Mouse (Mus musculus): ENCODE data around the gene Dennd1a. TPM values are rescaled to one million over a fixed set of nuclear protein-coding genes. Genes with fewer than 3 reads are reported as not detected.

Dennd1a gene
- polyA plus RNA-seq, 1 experiment: 36.2 TPM

DNA sequence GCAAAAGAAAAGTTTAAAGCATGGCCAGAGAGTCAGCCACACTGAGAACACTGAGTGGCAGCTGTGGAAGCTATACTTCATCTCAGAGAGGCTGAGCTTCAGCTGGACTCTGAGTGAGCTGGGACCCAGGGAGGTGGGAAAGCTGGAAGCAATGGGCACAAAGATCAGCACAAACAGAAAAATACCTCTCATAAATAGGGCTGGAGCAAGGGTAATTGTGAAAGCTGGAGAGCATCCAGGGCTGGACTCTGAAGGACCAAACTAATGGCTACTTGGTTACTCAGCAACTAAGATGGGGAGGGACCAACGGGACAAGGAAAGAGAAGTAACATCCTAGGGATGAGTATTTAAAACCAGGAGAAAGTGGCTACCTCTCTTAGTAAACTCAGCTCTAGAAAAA, 225.0 kb downstream of the Dennd1a start:
- Histone ChIP-seq H3K27ac (ENCODE audit: insufficient read depth, low read depth, low read length) (no peak overlapping the region), H3K36me3 (ENCODE audit: control insufficient read depth, insufficient read depth, low read length) (no peaks in the 10 kb centered on the region), H3K27me3 (replicated peaks; ENCODE audit: control insufficient read depth, insufficient read depth, low read length) (no peaks in the 10 kb centered on the region), H3K4me3 (ENCODE audit: insufficient read depth, low read depth, low read length) (no peak overlapping the region), H3K4me1 (ENCODE audit: control insufficient read depth, insufficient read depth, low read length) (peaks cover 5% of the 10 kb centered on the region; the same call in 1 of the 2 replicates)
- DNase-seq: peak; percentile 90
- whole genome bisulfite sequencing: 41% methylated on average over 1 of the region's 1 CpGs
- no peak for TF ChIP-seq POLR2A (IDR thresholded peaks at IDR 0.05; ENCODE audit: low read depth, low read length)
- TF ChIP-seq CTCF (conservative IDR thresholded peaks at IDR 0.05; ENCODE audit: insufficient read depth, insufficient read length, low read depth, low read length): no peak

DNA sequence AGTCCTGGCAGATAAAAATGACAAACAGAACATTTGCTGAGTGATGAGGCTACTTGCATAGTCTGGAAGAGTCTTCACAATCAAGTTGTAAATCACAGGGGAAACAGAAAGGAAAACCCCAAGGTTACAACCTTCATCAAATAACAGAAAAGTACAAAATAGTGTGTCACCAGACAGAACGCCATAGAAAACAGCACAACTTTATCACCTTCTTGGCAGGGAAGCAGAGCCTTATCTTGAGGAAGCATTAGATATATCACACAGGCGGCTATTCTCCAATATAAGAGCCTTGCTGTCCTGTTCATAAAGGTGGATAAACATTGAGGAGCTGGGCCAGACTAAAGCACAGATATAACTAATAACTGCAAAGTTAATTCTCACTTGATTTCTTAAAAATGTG, 225.7 kb downstream of the Dennd1a start:
- no peak for DNase-seq
- no peak overlapping the region for H3K4me3 ChIP-seq (ENCODE audit: insufficient read depth, low read depth, low read length)
- no peak overlapping the region for H3K27ac ChIP-seq (ENCODE audit: insufficient read depth, low read depth, low read length)
- H3K4me1 ChIP-seq (ENCODE audit: control insufficient read depth, insufficient read depth, low read length): peaks cover 5% of the 10 kb centered on the region; the same call in 1 of the 2 replicates
- no peaks in the 10 kb centered on the region for H3K36me3 ChIP-seq (ENCODE audit: control insufficient read depth, insufficient read depth, low read length)
- no peaks in the 10 kb centered on the region for H3K27me3 ChIP-seq (replicated peaks; ENCODE audit: control insufficient read depth, insufficient read depth, low read length)
- WGBS: 66% methylated on average over 2 of the region's 2 CpGs
- TF ChIP-seq POLR2A (IDR thresholded peaks at IDR 0.05; ENCODE audit: low read depth, low read length) (no peak), CTCF (conservative IDR thresholded peaks at IDR 0.05; ENCODE audit: insufficient read depth, insufficient read length, low read depth, low read length) (no peak)

DNA sequence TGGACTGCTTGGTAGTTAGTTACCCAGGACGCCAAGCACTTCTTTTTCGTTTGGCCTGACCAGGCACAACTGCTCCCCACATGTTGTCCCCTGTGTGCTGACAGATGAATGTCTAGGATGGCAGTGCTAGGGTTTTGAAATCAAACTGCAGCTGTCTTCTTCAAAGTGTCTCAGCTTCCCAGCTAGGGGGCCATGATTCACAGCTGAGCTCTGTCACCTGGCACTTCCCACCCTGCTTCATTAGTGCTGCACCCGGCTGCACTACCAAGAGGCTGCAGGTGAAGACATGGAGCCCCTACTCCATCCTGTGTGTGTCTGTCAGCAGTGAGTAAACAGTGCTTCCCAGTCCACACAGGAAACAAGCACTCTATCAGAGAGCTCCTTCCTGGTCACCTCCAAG, 234.8 kb downstream of the Dennd1a start:
- TF ChIP-seq POLR2A (IDR thresholded peaks at IDR 0.05; ENCODE audit: low read depth, low read length) (no peak), CTCF (conservative IDR thresholded peaks at IDR 0.05; ENCODE audit: insufficient read depth, insufficient read length, low read depth, low read length) (no peak)
- 69% methylated on average over 3 of the region's 3 CpGs for WGBS
- H3K4me1 ChIP-seq (ENCODE audit: control insufficient read depth, insufficient read depth, low read length): peaks cover 8% of the 10 kb centered on the region; the same call in 1 of the 2 replicates
- no peak overlapping the region for H3K27ac ChIP-seq (ENCODE audit: insufficient read depth, low read depth, low read length)
- no peaks in the 10 kb centered on the region for H3K36me3 ChIP-seq (ENCODE audit: control insufficient read depth, insufficient read depth, low read length)
- DNase-seq: no peak
- H3K27me3 ChIP-seq (replicated peaks; ENCODE audit: control insufficient read depth, insufficient read depth, low read length): no peaks in the 10 kb centered on the region
- no peak overlapping the region for H3K4me3 ChIP-seq (ENCODE audit: insufficient read depth, low read depth, low read length)

DNA sequence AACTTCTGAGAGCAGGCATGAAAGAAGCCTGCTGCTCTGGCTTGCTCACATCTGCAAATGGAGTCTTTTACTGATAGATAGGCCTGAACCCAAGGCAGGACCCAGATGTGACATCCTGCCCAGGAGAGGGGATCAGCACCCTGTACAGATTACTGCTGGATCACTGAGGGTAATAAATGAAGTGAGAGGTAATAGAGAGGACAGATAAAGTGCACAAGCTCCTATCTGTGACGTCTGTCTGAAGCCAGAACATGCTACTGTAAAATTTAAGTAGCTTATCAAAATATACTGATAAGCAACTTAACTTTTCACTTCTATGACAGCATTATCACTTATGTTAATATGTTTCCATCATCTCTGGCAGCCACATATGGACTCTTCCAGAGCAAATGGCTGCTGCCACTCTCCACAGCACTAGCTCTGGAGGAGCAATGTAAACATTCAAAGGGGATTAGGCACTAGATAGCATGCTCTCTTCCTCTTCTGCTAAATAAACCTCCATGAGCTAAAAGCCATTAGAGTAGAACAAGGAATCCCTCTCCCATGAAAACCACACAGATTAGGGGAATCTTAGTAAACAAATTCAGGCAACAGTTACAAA, 235.6 kb downstream of the Dennd1a start:
- no peak for DNase-seq
- H3K36me3 ChIP-seq (ENCODE audit: control insufficient read depth, insufficient read depth, low read length): no peaks in the 10 kb centered on the region
- H3K27ac ChIP-seq (ENCODE audit: insufficient read depth, low read depth, low read length): no peak overlapping the region
- peaks cover 8% of the 10 kb centered on the region; the same call in 1 of the 2 replicates for H3K4me1 ChIP-seq (ENCODE audit: control insufficient read depth, insufficient read depth, low read length)
- no peaks in the 10 kb centered on the region for H3K27me3 ChIP-seq (replicated peaks; ENCODE audit: control insufficient read depth, insufficient read depth, low read length)
- TF ChIP-seq POLR2A (IDR thresholded peaks at IDR 0.05; ENCODE audit: low read depth, low read length): no peak
- no peak for TF ChIP-seq CTCF (conservative IDR thresholded peaks at IDR 0.05; ENCODE audit: insufficient read depth, insufficient read length, low read depth, low read length)
- 84% methylated on average over 1 of the region's 1 CpGs for WGBS
- H3K4me3 ChIP-seq (ENCODE audit: insufficient read depth, low read depth, low read length): no peak overlapping the region

DNA sequence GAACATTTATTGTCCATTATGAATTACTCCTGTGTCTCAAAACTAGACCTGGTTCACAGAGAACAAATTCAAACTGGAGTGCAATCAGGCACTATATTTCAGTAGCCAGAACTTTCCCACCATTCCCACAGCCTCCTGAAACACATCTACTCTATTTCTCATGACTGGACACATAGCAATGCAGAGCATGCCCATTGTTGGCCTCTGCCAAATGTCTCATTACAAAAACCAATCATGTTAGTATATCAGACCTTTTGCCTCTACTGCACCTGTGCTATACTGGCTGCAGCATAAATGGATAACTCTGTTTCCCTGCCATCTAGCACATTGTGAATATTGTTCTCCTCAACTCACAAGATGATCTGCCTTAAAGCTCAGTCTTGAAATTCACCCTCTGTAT, 238.2 kb downstream of the Dennd1a start:
- TF ChIP-seq POLR2A (IDR thresholded peaks at IDR 0.05; ENCODE audit: low read depth, low read length): no peak
- TF ChIP-seq CTCF (conservative IDR thresholded peaks at IDR 0.05; ENCODE audit: insufficient read depth, insufficient read length, low read depth, low read length): no peak
- no peak for DNase-seq
- Histone ChIP-seq H3K36me3 (ENCODE audit: control insufficient read depth, insufficient read depth, low read length) (no peaks in the 10 kb centered on the region), H3K4me3 (ENCODE audit: insufficient read depth, low read depth, low read length) (no peak overlapping the region), H3K27ac (ENCODE audit: insufficient read depth, low read depth, low read length) (no peak overlapping the region), H3K27me3 (replicated peaks; ENCODE audit: control insufficient read depth, insufficient read depth, low read length) (no peaks in the 10 kb centered on the region), H3K4me1 (ENCODE audit: control insufficient read depth, insufficient read depth, low read length) (peaks cover 10% of the 10 kb centered on the region; the same call in 1 of the 2 replicates)

DNA sequence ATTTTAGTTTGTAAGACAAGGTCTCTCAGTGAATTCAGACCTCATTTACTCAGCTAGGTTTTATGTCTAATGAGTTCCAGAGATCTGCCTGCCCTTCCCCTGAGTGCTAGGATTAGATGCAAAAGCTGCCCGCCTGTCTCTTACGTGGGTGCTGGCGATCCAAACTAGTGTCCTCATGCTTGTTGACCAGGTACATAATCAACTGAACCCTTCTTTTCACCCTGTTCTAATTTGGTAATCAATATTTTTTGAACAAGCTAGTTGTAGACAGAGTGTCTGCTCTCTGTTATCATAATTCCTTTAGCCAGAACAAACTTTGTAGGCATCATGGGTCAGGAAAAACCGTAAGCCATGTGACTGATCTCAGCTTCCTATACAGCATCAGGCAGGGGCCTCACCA, 241.9 kb downstream of the Dennd1a start:
- WGBS: 98% methylated on average over 4 of the region's 4 CpGs
- H3K27ac ChIP-seq (ENCODE audit: insufficient read depth, low read depth, low read length): no peak overlapping the region
- H3K27me3 ChIP-seq (replicated peaks; ENCODE audit: control insufficient read depth, insufficient read depth, low read length): no peaks in the 10 kb centered on the region
- no peak for DNase-seq
- no peaks in the 10 kb centered on the region for H3K36me3 ChIP-seq (ENCODE audit: control insufficient read depth, insufficient read depth, low read length)
- no peak overlapping the region for H3K4me3 ChIP-seq (ENCODE audit: insufficient read depth, low read depth, low read length)
- no peak for TF ChIP-seq POLR2A (IDR thresholded peaks at IDR 0.05; ENCODE audit: low read depth, low read length)
- no peak for TF ChIP-seq CTCF (conservative IDR thresholded peaks at IDR 0.05; ENCODE audit: insufficient read depth, insufficient read length, low read depth, low read length)
- H3K4me1 ChIP-seq (ENCODE audit: control insufficient read depth, insufficient read depth, low read length): peaks cover 9% of the 10 kb centered on the region; the same call in 1 of the 2 replicates

DNA sequence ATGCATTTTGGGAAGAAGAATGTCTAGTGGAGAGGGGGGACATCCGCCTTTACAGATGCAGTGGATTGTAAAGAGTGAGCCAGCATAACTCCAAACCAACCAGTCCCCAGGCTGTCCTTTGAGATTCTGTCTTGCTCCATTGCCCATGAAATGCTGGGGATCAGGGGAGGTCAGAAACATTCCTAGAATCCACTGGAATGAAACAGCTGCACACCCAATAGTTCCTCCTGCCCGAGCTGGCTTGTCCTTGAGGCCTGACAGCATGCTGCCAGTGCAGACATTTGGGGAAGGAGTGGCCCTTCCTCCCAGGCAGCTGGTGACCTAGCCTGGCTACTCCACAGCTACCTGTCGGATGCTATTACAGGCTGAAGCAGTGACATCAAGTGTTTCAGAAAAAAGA, 246.3 kb downstream of the Dennd1a start:
- Histone ChIP-seq H3K4me1 (ENCODE audit: control insufficient read depth, insufficient read depth, low read length) (peaks cover 12% of the 10 kb centered on the region; the same call in 1 of the 2 replicates), H3K27me3 (replicated peaks; ENCODE audit: control insufficient read depth, insufficient read depth, low read length) (no peaks in the 10 kb centered on the region), H3K27ac (ENCODE audit: insufficient read depth, low read depth, low read length) (peak overlapping the region; percentile 80), H3K36me3 (ENCODE audit: control insufficient read depth, insufficient read depth, low read length) (no peaks in the 10 kb centered on the region), H3K4me3 (ENCODE audit: insufficient read depth, low read depth, low read length) (no peak overlapping the region)
- 23% methylated on average over 3 of the region's 3 CpGs for WGBS
- peak; percentile 95 for DNase-seq
- TF ChIP-seq POLR2A (IDR thresholded peaks at IDR 0.05; ENCODE audit: low read depth, low read length): no peak
- TF ChIP-seq CTCF (conservative IDR thresholded peaks at IDR 0.05; ENCODE audit: insufficient read depth, insufficient read length, low read depth, low read length): no peak
